Mouse (Mus musculus): ENCODE results near the gene Ankrd6. TPM values are rescaled to one million over a fixed set of nuclear protein-coding genes. Genes with fewer than 3 reads are reported as not detected.

The Ankrd6 gene
- polyA plus RNA-seq, 1 experiment from 2014 or later = 20.8 TPM

- Histone ChIP-seq H3K9ac (replicated peaks; ENCODE audit: low read depth, low read length) (no peak overlapping the region), H3K9me3 (ENCODE audit: control insufficient read depth, low read length) (no peaks in the 10 kb centered on the region), H3K27ac (ENCODE audit: low read depth, low read length) (no peak overlapping the region), H3K4me1 (ENCODE audit: control insufficient read depth, insufficient read depth, low read length) (peaks cover 12% of the 10 kb centered on the region; the same call in 1 of the 2 replicates), H3K4me3 (ENCODE audit: low read depth, low read length) (no peak overlapping the region), H3K36me3 (ENCODE audit: control insufficient read depth, insufficient read depth, low read length) (no peaks in the 10 kb centered on the region), H3K4me2 (ENCODE audit: low read depth, low read length) (no peak overlapping the region), H3K27me3 (ENCODE audit: control insufficient read depth, insufficient read depth, low read length) (no peaks in the 10 kb centered on the region)
- WGBS = 63% methylated on average over 6 of the region's 6 CpGs
- no peak for ATAC-seq (ENCODE audit: low read depth)
Observed at GRCm38 (mm10) chr4:32916689-32917385, 33.8 kb downstream of the Ankrd6 start.

DNA sequence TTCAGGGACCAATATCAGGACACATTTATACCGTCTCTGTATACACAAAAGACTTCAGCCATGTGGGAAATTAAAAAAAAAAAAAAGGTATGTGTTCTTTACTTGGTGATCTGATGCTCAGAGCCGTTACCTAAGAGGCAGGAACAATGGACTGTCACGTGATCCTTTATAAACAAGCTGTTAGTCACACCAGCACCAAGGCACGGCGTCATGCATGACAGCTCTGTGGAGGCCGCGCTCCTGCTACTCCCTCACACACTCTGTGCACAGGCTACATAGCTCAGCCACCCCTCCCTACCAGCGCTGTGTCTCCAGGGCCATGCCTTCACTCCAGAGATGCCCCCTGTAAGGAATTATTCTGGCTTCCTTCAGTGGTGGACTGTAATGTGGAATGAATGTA lies 34.7 kb downstream of the Ankrd6 start:
- H3K4me2 ChIP-seq (ENCODE audit: low read depth, low read length) = peak overlapping the region; percentile 23; the same call in 1 of the 2 replicates
- no peaks in the 10 kb centered on the region for H3K9me3 ChIP-seq (ENCODE audit: control insufficient read depth, low read length)
- no peaks in the 10 kb centered on the region for H3K36me3 ChIP-seq (ENCODE audit: control insufficient read depth, insufficient read depth, low read length)
- H3K9ac ChIP-seq (replicated peaks; ENCODE audit: low read depth, low read length) = 0 out of 2 replicates have a peak overlapping the region, but pooled peaks have one; percentile 16
- H3K4me1 ChIP-seq (ENCODE audit: control insufficient read depth, insufficient read depth, low read length) = peaks cover 12% of the 10 kb centered on the region; the same call in 1 of the 2 replicates
- peak; percentile 85 for ATAC-seq (ENCODE audit: low read depth)
- H3K4me3 ChIP-seq (ENCODE audit: low read depth, low read length) = no peak overlapping the region
- H3K27ac ChIP-seq (ENCODE audit: low read depth, low read length) = peak overlapping the region; percentile 66
- WGBS = 9% methylated on average over 8 of the region's 8 CpGs
- no peaks in the 10 kb centered on the region for H3K27me3 ChIP-seq (ENCODE audit: control insufficient read depth, insufficient read depth, low read length)

DNA sequence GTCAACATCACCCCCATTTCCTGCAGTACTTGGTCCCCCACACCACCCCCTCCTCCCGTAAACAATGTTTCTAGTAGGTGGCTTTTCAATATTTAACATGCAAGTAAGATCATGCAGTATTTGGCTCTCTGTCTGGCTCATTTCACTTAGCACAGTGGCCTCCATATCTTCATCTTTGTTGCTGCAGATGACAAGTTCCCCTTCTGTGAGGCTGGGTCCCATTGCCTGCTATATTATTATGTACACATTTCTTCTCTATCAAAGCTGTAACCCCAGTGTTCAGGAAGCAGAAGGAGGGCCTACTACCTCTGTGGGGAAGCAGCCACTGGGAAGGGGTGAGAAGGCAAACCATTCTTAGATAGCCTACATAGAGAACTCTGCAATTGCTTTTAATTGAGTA lies 40.6 kb downstream of the Ankrd6 start:
- no peak overlapping the region for H3K4me2 ChIP-seq (ENCODE audit: low read depth, low read length)
- 94% methylated on average over 1 of the region's 1 CpGs for WGBS
- no peak for ATAC-seq (ENCODE audit: low read depth)

GRCm38 (mm10) chr4:32909241-32909979 lies 41.2 kb downstream of the Ankrd6 start:
- ATAC-seq (ENCODE audit: low read depth) = no peak
- no peak overlapping the region for H3K9ac ChIP-seq (replicated peaks; ENCODE audit: low read depth, low read length)
- H3K27ac ChIP-seq (ENCODE audit: low read depth, low read length) = no peak overlapping the region
- H3K4me2 ChIP-seq (ENCODE audit: low read depth, low read length) = no peak overlapping the region
- H3K27me3 ChIP-seq (ENCODE audit: control insufficient read depth, insufficient read depth, low read length) = no peaks in the 10 kb centered on the region
- no peaks in the 10 kb centered on the region for H3K9me3 ChIP-seq (ENCODE audit: control insufficient read depth, low read length)
- whole genome bisulfite sequencing = 80% methylated on average over 3 of the region's 3 CpGs
- no peaks in the 10 kb centered on the region for H3K36me3 ChIP-seq (ENCODE audit: control insufficient read depth, insufficient read depth, low read length)
- no peak overlapping the region for H3K4me3 ChIP-seq (ENCODE audit: low read depth, low read length)
- H3K4me1 ChIP-seq (ENCODE audit: control insufficient read depth, insufficient read depth, low read length) = no peaks in the 10 kb centered on the region

More for the DNA sequence above, 40.6 kb downstream of the Ankrd6 start:
- H3K27me3 ChIP-seq (ENCODE audit: control insufficient read depth, insufficient read depth, low read length) = no peaks in the 10 kb centered on the region
- no peak overlapping the region for H3K27ac ChIP-seq (ENCODE audit: low read depth, low read length)
- no peaks in the 10 kb centered on the region for H3K4me1 ChIP-seq (ENCODE audit: control insufficient read depth, insufficient read depth, low read length)
- H3K4me3 ChIP-seq (ENCODE audit: low read depth, low read length) = no peak overlapping the region
- H3K36me3 ChIP-seq (ENCODE audit: control insufficient read depth, insufficient read depth, low read length) = no peaks in the 10 kb centered on the region
- no peaks in the 10 kb centered on the region for H3K9me3 ChIP-seq (ENCODE audit: control insufficient read depth, low read length)
- no peak overlapping the region for H3K9ac ChIP-seq (replicated peaks; ENCODE audit: low read depth, low read length)

- H3K27ac ChIP-seq (ENCODE audit: low read depth, low read length) = no peak overlapping the region
- H3K9ac ChIP-seq (replicated peaks; ENCODE audit: low read depth, low read length) = no peak overlapping the region
- WGBS = 79% methylated on average over 3 of the region's 3 CpGs
- no peak for ATAC-seq (ENCODE audit: low read depth)
- no peak overlapping the region for H3K4me3 ChIP-seq (ENCODE audit: low read depth, low read length)
- no peaks in the 10 kb centered on the region for H3K9me3 ChIP-seq (ENCODE audit: control insufficient read depth, low read length)
- no peaks in the 10 kb centered on the region for H3K36me3 ChIP-seq (ENCODE audit: control insufficient read depth, insufficient read depth, low read length)
- H3K4me1 ChIP-seq (ENCODE audit: control insufficient read depth, insufficient read depth, low read length) = no peaks in the 10 kb centered on the region
- no peaks in the 10 kb centered on the region for H3K27me3 ChIP-seq (ENCODE audit: control insufficient read depth, insufficient read depth, low read length)
- no peak overlapping the region for H3K4me2 ChIP-seq (ENCODE audit: low read depth, low read length)
Observed at GRCm38 (mm10) chr4:32907631-32908030, 43.0 kb downstream of the Ankrd6 start.

- no peaks in the 10 kb centered on the region for H3K4me1 ChIP-seq (ENCODE audit: control insufficient read depth, insufficient read depth, low read length)
- no peaks in the 10 kb centered on the region for H3K9me3 ChIP-seq (ENCODE audit: control insufficient read depth, low read length)
- no peak overlapping the region for H3K9ac ChIP-seq (replicated peaks; ENCODE audit: low read depth, low read length)
- ATAC-seq (ENCODE audit: low read depth) = no peak
- no peak overlapping the region for H3K4me3 ChIP-seq (ENCODE audit: low read depth, low read length)
- no peaks in the 10 kb centered on the region for H3K36me3 ChIP-seq (ENCODE audit: control insufficient read depth, insufficient read depth, low read length)
- no peaks in the 10 kb centered on the region for H3K27me3 ChIP-seq (ENCODE audit: control insufficient read depth, insufficient read depth, low read length)
- 49% methylated on average over 6 of the region's 6 CpGs for WGBS
- H3K4me2 ChIP-seq (ENCODE audit: low read depth, low read length) = no peak overlapping the region
- no peak overlapping the region for H3K27ac ChIP-seq (ENCODE audit: low read depth, low read length)
Observed at GRCm38 (mm10) chr4:32906627-32907026, 44.0 kb downstream of the Ankrd6 start.

GRCm38 (mm10) chr4:32905913-32906312 lies 44.7 kb downstream of the Ankrd6 start:
- Histone ChIP-seq H3K4me2 (ENCODE audit: low read depth, low read length) (no peak overlapping the region), H3K9ac (replicated peaks; ENCODE audit: low read depth, low read length) (no peak overlapping the region), H3K4me3 (ENCODE audit: low read depth, low read length) (no peak overlapping the region), H3K4me1 (ENCODE audit: control insufficient read depth, insufficient read depth, low read length) (no peaks in the 10 kb centered on the region), H3K36me3 (ENCODE audit: control insufficient read depth, insufficient read depth, low read length) (no peaks in the 10 kb centered on the region), H3K9me3 (ENCODE audit: control insufficient read depth, low read length) (no peaks in the 10 kb centered on the region), H3K27ac (ENCODE audit: low read depth, low read length) (no peak overlapping the region), H3K27me3 (ENCODE audit: control insufficient read depth, insufficient read depth, low read length) (no peaks in the 10 kb centered on the region)
- no peak for ATAC-seq (ENCODE audit: low read depth)
- 91% methylated on average over 2 of the region's 2 CpGs for WGBS

DNA sequence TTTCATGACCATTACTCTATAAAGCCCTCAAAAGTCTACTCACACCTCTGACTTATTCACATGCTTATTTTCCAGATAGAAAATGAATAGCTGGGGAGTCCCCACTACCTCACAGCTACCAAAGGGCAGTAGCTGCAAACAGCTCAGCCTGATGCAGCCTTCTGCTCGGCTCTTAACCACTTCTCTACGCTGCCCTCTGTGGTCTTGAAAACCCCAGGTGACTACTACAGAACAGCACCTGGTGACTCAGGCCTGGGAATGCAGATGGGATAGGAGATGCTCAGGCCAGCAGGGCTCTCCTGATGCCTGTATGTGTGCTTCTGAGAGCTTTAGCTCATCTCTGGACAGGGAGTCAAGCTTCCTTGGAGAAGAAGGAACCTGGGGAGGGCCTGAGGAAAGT lies 45.3 kb downstream of the Ankrd6 start:
- H3K4me1 ChIP-seq (ENCODE audit: control insufficient read depth, insufficient read depth, low read length) = no peaks in the 10 kb centered on the region
- no peak overlapping the region for H3K4me2 ChIP-seq (ENCODE audit: low read depth, low read length)
- 76% methylated on average over 2 of the region's 2 CpGs for WGBS
- no peaks in the 10 kb centered on the region for H3K9me3 ChIP-seq (ENCODE audit: control insufficient read depth, low read length)
- H3K27me3 ChIP-seq (ENCODE audit: control insufficient read depth, insufficient read depth, low read length) = no peaks in the 10 kb centered on the region
- no peak for ATAC-seq (ENCODE audit: low read depth)
- no peak overlapping the region for H3K9ac ChIP-seq (replicated peaks; ENCODE audit: low read depth, low read length)
- H3K4me3 ChIP-seq (ENCODE audit: low read depth, low read length) = no peak overlapping the region
- H3K36me3 ChIP-seq (ENCODE audit: control insufficient read depth, insufficient read depth, low read length) = no peaks in the 10 kb centered on the region
- no peak overlapping the region for H3K27ac ChIP-seq (ENCODE audit: low read depth, low read length)

- no peak for ATAC-seq (ENCODE audit: low read depth)
- Histone ChIP-seq H3K36me3 (ENCODE audit: control insufficient read depth, insufficient read depth, low read length) (no peaks in the 10 kb centered on the region), H3K27ac (ENCODE audit: low read depth, low read length) (no peak overlapping the region), H3K9ac (replicated peaks; ENCODE audit: low read depth, low read length) (no peak overlapping the region), H3K4me3 (ENCODE audit: low read depth, low read length) (no peak overlapping the region), H3K9me3 (ENCODE audit: control insufficient read depth, low read length) (no peaks in the 10 kb centered on the region), H3K4me2 (ENCODE audit: low read depth, low read length) (no peak overlapping the region), H3K27me3 (ENCODE audit: control insufficient read depth, insufficient read depth, low read length) (no peaks in the 10 kb centered on the region), H3K4me1 (ENCODE audit: control insufficient read depth, insufficient read depth, low read length) (no peaks in the 10 kb centered on the region)
- 93% methylated on average over 7 of the region's 7 CpGs for WGBS
Observed at GRCm38 (mm10) chr4:32903826-32904225, 46.8 kb downstream of the Ankrd6 start.

Data from neural tube, embryonic 14.5 days (tissue).